Mouse (Mus musculus) olfactory bulb, adult 2 months (tissue): Measurements from ENCODE around the gene Foxp1. TPM values are rescaled to one million over a fixed set of nuclear protein-coding genes. Genes with fewer than 3 reads are reported as not detected.

Source experiments
- H3K27ac ChIP-seq: fragments of 200-500 bp; 2 replicates; pipeline ENCODE4 v1.5.1; 2012; ENCODE audit warnings: low read depth, low read length; ENCODE audit not compliant: insufficient read depth
- H3K4me1 ChIP-seq: fragments of 200-500 bp; 2 replicates; pipeline ENCODE4 v1.6.1; 2012; ENCODE audit warnings: low read length; ENCODE audit not compliant: control insufficient read depth, insufficient read depth
- H3K4me3 ChIP-seq: fragments of 200-500 bp; 2 replicates; pipeline ENCODE4 v1.5.1; 2012; ENCODE audit warnings: mild to moderate bottlenecking, low read depth, low read length, moderate library complexity; ENCODE audit not compliant: insufficient read depth
- CTCF ChIP-seq: fragments of 200-500 bp; IDR thresholded peaks from 2 replicates; pipeline ENCODE4 v1.5.1; 2012; ENCODE audit warnings: low read depth, mild to moderate bottlenecking, low read length, moderate library complexity; ENCODE audit not compliant: insufficient read depth
- POLR2A ChIP-seq: fragments of 200-500 bp; IDR thresholded peaks from 2 replicates; pipeline ENCODE4 v1.6.1; 2012; ENCODE audit warnings: mild to moderate bottlenecking, low read depth, low read length, moderate library complexity; ENCODE audit not compliant: insufficient read depth
- WGBS: fragments of 180-500 bp; shearing (Covaris S2); methylation state at CpG from one replicate; pipeline ENCODE4 v1.1.7; 2018; 5-methylcytosine and 5-hydroxymethylcytosine counted together
- polyA plus RNA-seq: library from polyadenylated mRNA; stranded (reverse); fragments of >200 nt; gene quantifications from 2 replicates; pipeline ENCODE4 v1.2.4, GENCODE M21; 2012; ENCODE audit warnings: low replicate concordance; ENCODE audit not compliant: missing spikeins, insufficient read depth, insufficient read length

Foxp1 gene
- polyA plus RNA-seq, 1 experiment, result not detected

DNA sequence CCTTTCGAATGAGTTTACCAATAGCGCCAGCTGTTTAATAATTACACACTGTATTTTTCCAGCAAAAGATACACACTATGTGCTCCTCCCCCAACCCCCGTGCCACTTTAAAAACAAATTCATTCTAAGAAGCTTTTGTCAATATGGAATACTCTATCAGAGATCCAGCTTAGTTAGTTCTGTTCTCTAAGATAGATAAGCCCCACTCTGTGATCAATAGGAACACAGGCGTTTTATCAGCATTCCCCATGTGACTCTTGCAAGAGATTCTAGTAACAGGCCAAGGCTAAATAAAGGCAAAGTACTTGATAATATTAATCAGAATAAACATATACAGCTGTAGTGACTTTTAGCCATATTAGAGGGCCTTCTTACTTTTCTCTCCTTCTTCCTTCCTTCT is 368.8 kb downstream of the Foxp1 start:
- 96% methylated on average over 4 of the region's 4 CpGs for WGBS
- Histone ChIP-seq H3K4me1 (no peaks in the 10 kb centered on the region), H3K27ac (no peak overlapping the region), H3K4me3 (no peak overlapping the region)
- TF ChIP-seq POLR2A (no peak), CTCF (no peak)

DNA sequence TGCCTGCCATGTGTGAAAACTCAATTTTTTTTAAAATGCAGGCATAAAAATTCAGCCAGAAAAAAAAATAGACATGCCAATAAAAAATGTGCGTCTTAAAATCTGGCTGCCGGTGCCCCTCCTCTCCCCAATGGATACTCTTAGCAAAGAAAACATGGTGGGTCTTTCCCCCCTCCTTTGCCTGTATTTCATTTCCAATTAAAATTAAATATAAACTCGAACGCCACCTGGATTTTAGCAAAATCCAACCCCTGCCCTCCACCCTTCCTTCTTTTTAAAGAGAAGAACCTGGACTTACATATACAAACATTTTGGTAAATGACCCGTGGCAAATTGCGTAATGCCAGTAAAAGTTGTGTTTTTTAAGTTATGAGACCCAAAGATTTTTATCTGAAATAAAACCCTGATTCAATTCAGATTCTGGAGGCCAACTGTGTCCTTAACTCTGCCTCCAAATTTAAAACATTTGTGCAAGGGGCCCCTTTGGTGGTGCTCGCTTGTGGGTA is 376.1 kb downstream of the Foxp1 start:
- TF ChIP-seq CTCF, result no peak
- no peak for TF ChIP-seq POLR2A
- WGBS, result 91% methylated on average over 7 of the region's 7 CpGs
- no peak overlapping the region for H3K27ac ChIP-seq
- H3K4me3 ChIP-seq, result no peak overlapping the region
- H3K4me1 ChIP-seq, result no peaks in the 10 kb centered on the region

DNA sequence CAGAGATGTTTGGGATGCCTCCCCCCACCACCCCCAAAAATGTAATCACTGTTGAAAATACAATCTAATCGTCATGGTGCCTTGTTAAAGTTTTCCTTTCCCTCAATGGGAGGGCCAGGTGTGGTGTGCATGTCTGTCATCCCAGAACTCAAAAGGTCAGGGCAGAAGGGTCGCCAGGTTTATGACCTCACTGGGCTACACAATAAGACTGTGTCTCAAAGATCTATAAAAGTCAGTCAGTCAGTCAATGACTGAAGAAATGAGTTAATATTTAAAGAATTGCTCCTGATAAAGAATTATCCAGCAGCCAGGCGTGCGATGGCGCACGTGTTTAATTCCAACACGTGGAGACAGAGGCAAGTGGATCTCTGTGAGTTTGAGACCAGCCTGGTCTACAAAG is 377.5 kb downstream of the Foxp1 start:
- 95% methylated on average over 7 of the region's 7 CpGs for WGBS
- TF ChIP-seq POLR2A (no peak), CTCF (no peak)

DNA sequence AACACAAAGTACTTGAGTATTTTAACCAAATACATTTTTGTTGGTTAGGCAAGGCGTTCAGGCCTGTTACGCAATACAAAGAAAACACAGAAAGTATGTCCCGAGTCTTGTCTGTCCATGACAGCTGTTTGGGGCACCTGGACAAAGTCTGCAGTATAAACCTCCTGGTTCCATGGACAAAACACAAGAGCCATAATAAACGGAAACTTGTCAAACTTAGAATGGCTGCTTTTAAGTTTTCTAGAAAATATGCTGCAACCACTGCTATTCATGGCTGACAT is 378.8 kb downstream of the Foxp1 start:
- 88% methylated on average over 4 of the region's 4 CpGs for WGBS
- no peaks in the 10 kb centered on the region for H3K4me1 ChIP-seq
- TF ChIP-seq CTCF, result no peak
- no peak for TF ChIP-seq POLR2A
- H3K27ac ChIP-seq, result no peak overlapping the region
- no peak overlapping the region for H3K4me3 ChIP-seq

More for the DNA sequence above, 377.5 kb downstream of the Foxp1 start:
- no peak overlapping the region for H3K4me3 ChIP-seq
- no peaks in the 10 kb centered on the region for H3K4me1 ChIP-seq
- no peak overlapping the region for H3K27ac ChIP-seq

DNA sequence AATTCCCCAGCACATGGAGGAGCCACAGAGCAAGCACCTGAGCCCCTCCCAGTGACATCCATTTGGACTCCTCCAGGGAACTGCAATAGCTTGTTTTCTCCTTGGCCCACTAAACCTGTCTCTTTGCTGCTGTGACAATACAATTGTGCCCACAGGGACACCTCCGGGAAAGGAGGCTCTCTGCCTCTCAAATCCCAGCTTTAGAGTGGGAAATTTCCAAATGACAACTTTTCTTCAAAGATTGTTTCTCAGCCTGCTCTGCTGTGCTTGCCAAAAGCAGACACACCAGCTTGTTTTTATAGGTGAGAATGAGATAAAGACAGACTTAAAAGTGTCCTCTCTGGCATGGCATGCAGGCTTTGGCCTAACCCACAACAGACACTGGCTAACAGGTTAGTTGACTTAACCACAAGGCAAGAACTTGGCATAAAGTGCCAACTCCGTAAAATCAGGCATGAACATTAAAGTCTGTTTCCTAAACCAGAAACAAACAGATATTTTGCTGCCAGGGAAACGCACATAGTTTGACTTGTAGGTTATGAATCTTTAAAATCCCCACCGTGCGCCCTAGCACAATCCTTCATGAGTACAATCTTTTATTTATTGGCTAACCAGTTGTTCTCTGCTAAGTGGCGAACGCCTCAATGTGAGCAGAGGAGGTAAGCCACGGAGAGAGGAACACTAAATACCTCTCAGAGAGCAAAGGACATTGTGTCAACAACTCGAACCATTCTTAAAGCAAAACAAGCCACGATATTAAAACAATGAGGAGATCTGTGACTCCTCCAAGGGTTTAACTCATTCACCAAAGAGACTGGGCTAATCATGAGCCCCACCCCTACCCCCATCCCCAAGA is 379.4 kb downstream of the Foxp1 start:
- H3K27ac ChIP-seq, result no peak overlapping the region
- no peaks in the 10 kb centered on the region for H3K4me1 ChIP-seq
- TF ChIP-seq POLR2A (no peak), CTCF (no peak)
- 78% methylated on average over 10 of the region's 10 CpGs for WGBS
- no peak overlapping the region for H3K4me3 ChIP-seq

DNA sequence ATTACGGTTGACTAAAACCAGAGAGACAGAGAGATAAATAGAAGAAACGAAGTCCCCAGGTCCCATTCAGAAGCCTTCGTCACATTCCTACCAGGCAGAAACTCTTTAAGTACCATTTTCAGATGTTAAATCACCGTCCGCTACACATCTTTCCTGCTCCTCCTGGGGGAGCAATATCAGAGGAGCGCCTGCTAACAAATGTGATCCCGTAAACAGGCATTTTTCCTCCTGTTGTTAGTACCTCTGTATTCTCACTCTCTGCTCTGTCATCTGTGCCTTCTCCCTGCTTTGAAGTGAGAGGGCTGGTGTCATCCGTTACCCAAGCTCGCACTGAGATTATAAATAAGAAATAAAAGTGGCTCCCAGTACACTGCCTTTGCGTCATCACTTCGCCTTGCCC is 384.5 kb downstream of the Foxp1 start:
- Histone ChIP-seq H3K27ac (no peak overlapping the region), H3K4me3 (no peak overlapping the region), H3K4me1 (no peaks in the 10 kb centered on the region)
- 86% methylated on average over 11 of the region's 11 CpGs for WGBS
- no peak for TF ChIP-seq POLR2A
- no peak for TF ChIP-seq CTCF

DNA sequence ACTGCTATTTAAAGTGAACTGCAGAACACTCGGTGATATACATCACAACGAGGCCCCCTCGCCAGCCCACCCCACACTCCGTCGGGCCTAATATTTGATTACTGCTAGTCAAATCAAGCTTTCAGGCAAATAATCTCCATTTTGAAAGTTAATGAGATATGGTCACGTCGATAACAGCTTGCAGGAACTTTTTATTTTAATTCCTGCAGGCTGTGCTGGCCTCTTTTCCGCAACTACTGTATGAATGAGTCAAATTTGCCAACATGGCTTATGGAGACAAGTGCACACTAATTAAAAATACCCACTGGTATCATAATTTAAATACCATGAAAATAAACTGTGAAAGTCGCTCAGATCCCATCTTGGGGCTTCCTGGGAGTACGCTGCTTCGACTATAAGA is 385.4 kb downstream of the Foxp1 start:
- WGBS, result 86% methylated on average over 11 of the region's 11 CpGs
- no peak for TF ChIP-seq POLR2A
- TF ChIP-seq CTCF, result no peak

DNA sequence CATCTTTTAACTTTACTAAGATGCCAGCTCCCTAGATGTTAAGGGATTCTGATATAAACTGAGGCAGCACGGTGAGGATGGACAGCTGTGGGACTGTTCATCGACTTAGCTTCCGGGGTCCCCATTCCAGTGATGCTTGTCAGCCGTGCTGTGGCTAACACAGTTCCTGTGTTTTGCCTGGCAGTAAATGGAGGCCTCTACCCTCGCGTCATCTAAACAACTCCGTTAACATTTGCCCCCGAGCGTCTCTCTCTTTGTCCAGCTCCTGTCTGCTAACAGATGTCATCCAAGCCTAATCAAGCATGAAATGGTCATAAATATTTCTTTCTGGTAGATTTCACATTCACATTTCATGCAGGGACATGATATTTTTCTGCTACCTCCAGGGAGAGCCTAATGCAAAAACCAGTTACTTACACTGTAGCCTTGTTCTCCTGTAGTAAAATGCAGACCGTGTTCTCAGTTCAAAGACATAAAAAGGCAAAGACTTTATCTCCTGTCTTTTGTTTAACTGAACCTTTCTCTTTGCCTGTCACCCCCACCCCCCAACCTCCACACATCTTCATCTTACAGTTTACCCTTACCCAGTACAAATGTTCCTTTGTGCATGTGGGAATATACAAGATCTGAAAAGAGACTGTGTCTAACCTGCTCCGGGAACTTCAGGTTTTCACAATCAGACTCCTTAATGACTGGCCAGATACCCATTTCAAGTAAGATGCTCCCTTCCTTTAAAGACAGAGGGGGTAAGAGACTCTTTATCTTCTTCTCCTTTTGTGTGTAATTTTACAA is 386.4 kb downstream of the Foxp1 start:
- WGBS, result 72% methylated on average over 11 of the region's 11 CpGs

More for the DNA sequence above, 385.4 kb downstream of the Foxp1 start:
- Histone ChIP-seq H3K27ac (no peak overlapping the region), H3K4me3 (no peak overlapping the region), H3K4me1 (no peaks in the 10 kb centered on the region)

DNA sequence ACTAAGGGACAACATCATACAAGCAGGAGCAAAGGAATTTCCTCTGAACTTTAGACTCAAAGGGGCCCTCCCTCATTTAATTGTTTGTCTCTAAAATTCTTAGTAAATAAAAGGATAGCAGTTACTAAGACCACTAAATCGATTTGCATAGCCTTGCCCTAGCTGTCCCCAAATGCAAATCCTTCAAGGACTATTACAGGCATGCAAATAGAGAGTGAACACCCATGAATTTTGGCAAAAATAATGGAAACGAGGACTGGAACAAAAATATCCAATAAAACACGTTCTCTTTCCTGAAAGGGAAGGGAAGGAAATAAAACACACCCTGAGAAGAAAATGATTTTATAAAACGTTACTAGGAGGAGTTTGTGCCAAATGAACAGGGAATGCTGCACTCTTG is 390.7 kb downstream of the Foxp1 start:
- Histone ChIP-seq H3K4me1 (no peaks in the 10 kb centered on the region), H3K27ac (no peak overlapping the region), H3K4me3 (no peak overlapping the region)
- WGBS, result 58% methylated on average over 4 of the region's 4 CpGs
- no peak for TF ChIP-seq POLR2A
- TF ChIP-seq CTCF, result no peak

More for the DNA sequence above, 386.4 kb downstream of the Foxp1 start:
- no peak for TF ChIP-seq CTCF
- TF ChIP-seq POLR2A, result no peak
- no peak overlapping the region for H3K27ac ChIP-seq
- H3K4me3 ChIP-seq, result no peak overlapping the region
- H3K4me1 ChIP-seq, result no peaks in the 10 kb centered on the region
